Mouse (Mus musculus): ENCODE measurements around the gene Gm2244. TPM values are rescaled to one million over a fixed set of nuclear protein-coding genes. Genes with fewer than 3 reads are reported as not detected.

The Gm2244 gene
- not detected in 2 replicates for polyA plus RNA-seq (2012; rRNA removed; ENCODE audit: low replicate concordance)

GRCm38 (mm10) chr14:19549863-19550262, at the start of gene Gm2244:
Gene Gm2244, minus strand, starts transcription at chr14:19549963.

GRCm38 (mm10) chr14:19584804-19585667, 35.3 kb upstream of the Gm2244 start, which contains the start of gene Gm2237:
Gene Gm2237, minus strand, starts transcription at chr14:19585135.

Other genes with a start within 250 kb of the Gm2244 start
- gene Gm21738, start 131.0 kb downstream of the Gm2244 start, polyA plus RNA-seq (2012; rRNA removed; ENCODE audit: low replicate concordance): not detected in 2 replicates
- 1.6 and 2.0 TPM in 2 replicates for gene Gm2237, start 35.2 kb upstream of the Gm2244 start, polyA plus RNA-seq (2012; rRNA removed; ENCODE audit: low replicate concordance)
- not detected in 2 replicates for gene Gm5458, start 52.6 kb upstream of the Gm2244 start, polyA plus RNA-seq (2012; rRNA removed; ENCODE audit: low replicate concordance)
- gene Nid2, start 201.3 kb upstream of the Gm2244 start, polyA plus RNA-seq (2012; rRNA removed; ENCODE audit: low replicate concordance): 52.4 and 90.1 TPM in 2 replicates

All from subcutaneous adipose tissue, adult 2 months (tissue).